Mouse (Mus musculus) common myeloid progenitor, adult 5-6 weeks (primary cell): ENCODE measurements around the gene Fbxw15. TPM values are rescaled to one million over a fixed set of nuclear protein-coding genes. Genes with fewer than 3 reads are reported as not detected.
"Not testable (repeated sequence)": the region's sequence is repeated elsewhere in the genome, so short reads cannot be mapped to it uniquely, and the experiment has no call there.

Experiments used
- ATAC-seq: replicated peaks from 2 replicates; pipeline ENCODE4 v1.8.0; 2016; ENCODE audit warnings: low read depth, mild to moderate bottlenecking, moderate TSS enrichment, inconsistent platforms; ENCODE audit not compliant: poor library complexity, severe bottlenecking
- total RNA-seq: library from RNA; stranded (forward); fragments of 200-1000, 187-1606 nt; gene quantifications from 2 replicates; pipeline ENCODE4 v1.2.3, GENCODE M21; 2017

Fbxw15 gene
- not detected in 2 replicates for total RNA-seq

- not testable (repeated sequence) for ATAC-seq
Observed at GRCm38 (mm10) chr9:109568162-109568561, at the start of gene Fbxw15. Gene Fbxw15, minus strand, starts transcription at chr9:109568262.

GRCm38 (mm10) chr9:109606837-109607236 is 38.8 kb upstream of the Fbxw15 start:
- not testable (repeated sequence) for ATAC-seq

- ATAC-seq: not testable (repeated sequence)
Observed at GRCm38 (mm10) chr9:109602128-109602527, 34.1 kb upstream of the Fbxw15 start.

- ATAC-seq: no peak
Observed at GRCm38 (mm10) chr9:109597226-109597625, 29.2 kb upstream of the Fbxw15 start.

- no peak for ATAC-seq
Observed at GRCm38 (mm10) chr9:109594866-109595265, 26.8 kb upstream of the Fbxw15 start.

GRCm38 (mm10) chr9:109565546-109565945 is 2.5 kb downstream of the Fbxw15 start:
- no peak for ATAC-seq

GRCm38 (mm10) chr9:109562106-109562505 is 6.0 kb downstream of the Fbxw15 start:
- ATAC-seq: not testable (repeated sequence)

GRCm38 (mm10) chr9:109552483-109552882 is 15.6 kb downstream of the Fbxw15 start:
- ATAC-seq: no peak

- not testable (repeated sequence) for ATAC-seq
Observed at GRCm38 (mm10) chr9:109549666-109550065, 18.4 kb downstream of the Fbxw15 start.

GRCm38 (mm10) chr9:109523385-109524064 is 44.5 kb downstream of the Fbxw15 start:
- no peak for ATAC-seq

Other genes with a start within 250 kb of the Fbxw15 start
- gene Fbxw28, start 228.6 kb downstream of the Fbxw15 start, total RNA-seq: not detected in 2 replicates
- not detected in 2 replicates for gene Fbxw22, start 164.0 kb downstream of the Fbxw15 start, total RNA-seq
- not detected in 2 replicates for gene Fbxw16, start 119.1 kb downstream of the Fbxw15 start, total RNA-seq
- gene Fbxw19, start 72.4 kb downstream of the Fbxw15 start, total RNA-seq: not detected in 2 replicates
- gene Fbxw24, start 57.8 kb upstream of the Fbxw15 start, total RNA-seq: not detected in 2 replicates
- gene Fbxw25, start 96.4 kb upstream of the Fbxw15 start, total RNA-seq: not detected in 2 replicates
- gene Fbxw18, start 134.4 kb upstream of the Fbxw15 start, total RNA-seq: not detected in 2 replicates
- gene Fbxw26, start 177.8 kb upstream of the Fbxw15 start, total RNA-seq: not detected in 2 replicates
- gene Fbxw27, start 222.4 kb upstream of the Fbxw15 start, total RNA-seq: not detected in 2 replicates
- gene Spink8, start 244.0 kb upstream of the Fbxw15 start, total RNA-seq: not detected in 2 replicates